Mouse (Mus musculus) kidney, postnatal 4 days (tissue): ENCODE results near the gene Hist1h2ab.
A peak's percentile ranks its signal among the peaks of the same experiment; 100 is the strongest.

Experiments used
- DNase-seq, 2 experiments: peaks; one replicate each; pipeline ENCODE4 v3.0.0; 2021; ENCODE audit warnings: mixed read lengths in 2 of 2

Gene Hist1h2ab

DNA sequence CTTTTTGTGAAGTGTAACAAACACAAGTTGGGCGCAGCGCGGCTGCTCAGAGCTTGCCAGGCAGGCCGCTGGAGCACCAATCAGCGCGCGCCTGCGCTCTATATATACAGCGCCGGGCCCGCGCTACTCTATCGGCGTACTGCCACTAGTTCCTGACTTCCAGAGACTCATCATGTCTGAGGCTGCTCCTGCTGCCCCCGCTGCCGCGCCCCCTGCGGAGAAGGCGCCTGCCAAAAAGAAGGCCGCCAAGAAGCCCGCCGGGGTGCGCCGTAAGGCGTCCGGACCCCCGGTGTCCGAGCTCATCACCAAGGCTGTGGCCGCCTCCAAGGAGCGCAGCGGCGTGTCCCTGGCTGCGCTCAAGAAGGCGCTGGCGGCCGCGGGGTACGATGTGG is 12.3 kb upstream of the Hist1h2ab start, which contains the start of gene Hist1h1c:
TSS of gene Hist1h1c (plus strand) at position 132 of the 392 bp plus-strand sequence.
- peak; percentile 91 to 95 for DNase-seq

DNA sequence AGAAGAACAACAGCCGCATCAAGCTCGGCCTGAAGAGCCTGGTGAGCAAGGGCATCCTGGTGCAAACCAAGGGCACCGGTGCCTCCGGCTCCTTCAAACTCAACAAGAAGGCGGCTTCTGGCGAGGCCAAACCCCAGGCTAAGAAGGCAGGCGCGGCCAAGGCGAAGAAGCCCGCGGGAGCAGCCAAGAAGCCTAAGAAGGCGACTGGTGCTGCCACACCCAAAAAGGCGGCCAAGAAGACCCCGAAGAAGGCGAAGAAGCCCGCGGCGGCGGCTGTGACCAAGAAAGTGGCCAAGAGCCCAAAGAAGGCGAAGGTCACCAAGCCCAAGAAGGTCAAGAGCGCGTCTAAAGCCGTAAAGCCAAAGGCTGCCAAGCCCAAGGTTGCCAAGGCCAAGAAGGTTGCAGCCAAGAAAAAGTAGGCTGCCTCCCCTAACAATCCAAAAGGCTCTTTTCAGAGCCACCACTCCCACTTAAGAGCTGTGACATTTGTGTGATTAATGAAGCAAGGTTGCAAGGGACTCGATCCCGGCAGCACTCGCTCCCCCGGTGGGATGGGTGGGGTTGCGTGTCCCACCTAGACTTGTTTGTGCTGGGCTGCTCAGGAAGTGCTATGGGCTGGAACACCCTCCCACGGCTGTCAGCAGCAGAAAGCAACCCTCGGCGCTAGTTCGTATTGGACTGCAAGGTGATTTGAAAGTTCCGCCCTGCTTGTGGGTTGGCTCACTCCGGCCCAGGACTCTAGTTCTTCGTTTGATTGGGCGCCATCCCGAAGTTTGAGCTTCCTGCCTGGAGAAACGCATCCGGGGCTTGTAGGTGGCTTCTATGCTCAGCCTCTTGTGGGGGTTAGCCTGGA is 11.6 kb upstream of the Hist1h2ab start:
- DNase-seq = peak; percentile 91 to 94

DNA sequence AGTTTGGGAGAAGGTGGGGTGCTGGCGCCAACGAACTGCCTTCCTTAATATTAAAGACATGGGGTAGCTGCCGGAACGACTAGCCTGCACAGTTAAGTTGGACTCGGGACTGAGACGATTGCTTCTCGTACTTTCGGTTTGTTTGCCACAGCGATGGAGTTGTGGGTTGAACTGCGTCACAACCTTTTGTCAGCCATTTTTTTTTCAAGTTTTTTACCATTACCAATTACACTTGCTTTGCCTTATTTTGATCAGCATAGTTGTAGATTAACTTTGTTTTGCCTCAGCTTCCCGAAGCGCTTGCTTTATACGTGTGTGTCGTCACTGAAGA is 11.0 kb upstream of the Hist1h2ab start:
- no peak for DNase-seq

DNA sequence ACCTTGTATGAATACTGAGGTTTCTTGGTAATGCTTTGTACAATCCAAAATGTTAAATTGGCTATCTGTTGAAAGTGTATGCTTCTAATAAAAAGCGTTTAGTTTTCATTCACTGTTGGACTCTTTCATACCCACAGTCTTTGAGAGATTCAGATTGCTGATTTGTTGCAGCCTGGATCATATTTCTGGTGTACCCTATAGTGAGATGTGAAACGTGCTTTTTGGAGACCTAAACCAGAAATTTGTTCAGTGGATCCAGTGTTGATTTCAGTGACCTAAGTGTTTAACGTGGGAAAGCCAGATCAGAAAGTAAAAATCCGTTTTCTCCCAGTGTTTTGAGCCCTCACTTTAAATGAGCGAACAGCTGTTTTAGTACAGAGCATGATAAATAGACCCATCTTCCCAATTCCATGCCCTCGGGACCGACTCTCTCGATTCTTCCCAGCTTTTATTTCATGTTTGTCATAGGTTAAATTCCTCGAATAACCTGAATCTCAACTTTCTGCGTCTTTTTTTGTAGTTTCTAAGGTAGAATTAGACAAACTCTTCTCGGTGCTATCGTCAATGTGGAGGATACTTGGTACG is 10.6 kb upstream of the Hist1h2ab start:
- DNase-seq = no peak

DNA sequence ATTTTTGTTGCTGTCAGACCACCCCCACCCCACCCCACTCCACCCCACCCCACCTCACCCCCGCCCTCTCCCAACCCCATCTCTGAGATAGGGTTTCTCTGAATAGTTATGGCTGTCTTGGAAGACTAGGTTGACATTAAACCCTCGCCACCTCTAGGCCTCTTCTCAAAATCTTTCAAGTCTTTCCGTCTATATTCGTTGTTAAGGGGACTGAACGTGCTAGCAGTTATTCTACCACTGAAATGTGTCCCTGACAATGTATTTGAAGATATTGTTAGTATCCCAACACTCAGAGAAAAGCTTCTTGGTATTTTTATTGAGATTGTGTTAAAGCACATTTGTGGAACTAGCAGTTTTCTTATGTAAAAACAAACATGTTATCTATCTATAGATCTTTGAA is 10.0 kb upstream of the Hist1h2ab start:
- no peak for DNase-seq

DNA sequence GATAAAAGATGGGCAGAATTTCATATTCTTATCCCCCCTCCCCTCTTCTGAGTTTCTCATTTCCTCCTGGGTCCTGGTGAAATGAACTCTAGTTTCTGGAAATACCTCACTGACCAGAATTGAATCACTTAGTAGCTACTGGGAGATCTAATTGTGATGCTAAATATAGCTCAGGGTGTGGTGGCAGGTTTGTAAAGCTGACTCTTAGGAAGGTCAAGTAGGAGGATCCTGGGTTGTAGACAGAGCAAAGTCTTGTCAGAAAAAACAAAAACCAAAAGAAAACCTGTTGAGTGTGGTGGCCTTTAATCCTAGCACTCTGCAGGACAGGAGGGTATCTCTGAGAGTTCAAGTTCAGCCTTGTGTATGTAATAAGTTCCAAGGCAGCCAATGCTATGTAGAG is 8.9 kb upstream of the Hist1h2ab start:
- no peak for DNase-seq

DNA sequence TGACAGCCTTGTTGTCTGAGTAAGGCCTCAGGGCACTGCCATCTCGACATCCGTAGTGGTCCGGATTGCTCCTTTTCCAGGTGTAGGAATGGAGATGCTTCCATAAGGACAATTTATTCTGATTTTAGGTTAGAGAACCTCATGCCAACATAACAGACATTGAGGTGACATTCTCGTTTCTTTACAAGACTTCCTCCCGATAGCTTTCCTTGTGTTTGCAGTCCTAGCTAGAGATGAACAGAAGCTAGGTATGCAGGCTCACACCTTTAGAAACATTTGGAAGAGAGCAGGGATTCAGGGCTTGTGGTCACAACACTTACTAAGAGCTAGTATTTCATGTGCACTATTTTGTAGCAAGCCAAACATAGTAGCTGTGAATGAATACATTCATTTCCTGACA is 7.7 kb upstream of the Hist1h2ab start:
- no peak for DNase-seq

DNA sequence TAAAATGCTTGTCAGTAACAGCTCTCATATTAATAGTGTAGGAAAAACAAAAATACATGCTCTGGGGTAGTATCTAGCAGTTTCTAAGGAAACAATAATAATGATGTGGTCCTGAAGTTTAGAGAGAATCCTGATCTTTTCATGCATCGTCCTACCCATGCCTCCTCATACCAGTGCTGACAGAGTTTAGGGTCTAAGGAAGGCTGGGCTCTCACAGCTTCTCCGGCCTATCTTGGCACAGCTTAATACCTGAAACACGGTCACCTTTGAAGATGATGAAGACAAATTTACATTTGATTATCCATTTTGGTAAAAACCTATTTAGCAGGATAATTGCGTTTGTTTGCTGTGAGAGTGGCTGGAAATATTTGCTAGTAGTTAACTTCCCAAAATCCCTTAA is 7.0 kb upstream of the Hist1h2ab start:
- DNase-seq = no peak

DNA sequence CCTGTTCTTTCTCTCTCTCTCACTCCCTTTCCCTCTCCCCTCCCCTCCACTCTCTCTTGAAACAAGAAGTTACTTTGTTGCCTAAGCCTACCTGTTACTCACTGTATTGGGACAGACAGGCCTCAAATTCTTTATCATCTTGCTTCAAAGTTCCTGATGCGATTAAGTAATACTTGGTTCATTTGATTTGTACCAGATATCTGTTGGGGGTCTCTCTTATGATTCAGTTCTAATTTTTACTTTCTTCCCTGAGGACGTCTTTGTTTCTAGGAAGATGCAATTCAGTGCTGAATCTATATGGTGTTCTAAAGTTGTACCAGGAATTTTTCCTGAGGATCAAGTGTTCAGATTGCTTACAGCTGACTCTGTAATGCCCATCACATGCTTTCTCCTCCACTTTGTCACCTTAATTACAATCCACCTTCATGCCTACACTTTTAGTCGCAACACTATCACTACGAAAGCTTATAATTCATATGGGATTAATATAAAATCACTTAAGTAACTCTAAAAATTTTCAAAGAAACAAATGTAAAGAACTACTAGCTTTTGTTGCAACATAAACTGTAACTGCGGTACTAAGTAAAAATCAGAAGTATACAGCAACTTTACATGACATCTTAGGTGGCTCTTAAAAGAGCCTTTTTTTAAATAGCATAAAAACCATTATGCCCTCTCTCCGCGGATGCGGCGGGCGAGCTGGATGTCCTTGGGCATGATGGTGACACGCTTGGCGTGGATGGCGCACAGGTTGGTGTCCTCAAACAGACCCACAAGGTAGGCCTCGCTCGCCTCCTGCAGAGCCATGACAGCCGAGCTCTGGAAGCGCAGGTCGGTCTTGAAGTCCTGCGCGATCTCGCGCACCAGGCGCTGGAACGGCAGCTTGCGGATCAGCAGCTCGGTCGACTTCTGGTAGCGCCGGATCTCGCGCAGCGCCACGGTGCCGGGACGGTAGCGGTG is 6.2 kb upstream of the Hist1h2ab start:
- DNase-seq = no peak

DNA sequence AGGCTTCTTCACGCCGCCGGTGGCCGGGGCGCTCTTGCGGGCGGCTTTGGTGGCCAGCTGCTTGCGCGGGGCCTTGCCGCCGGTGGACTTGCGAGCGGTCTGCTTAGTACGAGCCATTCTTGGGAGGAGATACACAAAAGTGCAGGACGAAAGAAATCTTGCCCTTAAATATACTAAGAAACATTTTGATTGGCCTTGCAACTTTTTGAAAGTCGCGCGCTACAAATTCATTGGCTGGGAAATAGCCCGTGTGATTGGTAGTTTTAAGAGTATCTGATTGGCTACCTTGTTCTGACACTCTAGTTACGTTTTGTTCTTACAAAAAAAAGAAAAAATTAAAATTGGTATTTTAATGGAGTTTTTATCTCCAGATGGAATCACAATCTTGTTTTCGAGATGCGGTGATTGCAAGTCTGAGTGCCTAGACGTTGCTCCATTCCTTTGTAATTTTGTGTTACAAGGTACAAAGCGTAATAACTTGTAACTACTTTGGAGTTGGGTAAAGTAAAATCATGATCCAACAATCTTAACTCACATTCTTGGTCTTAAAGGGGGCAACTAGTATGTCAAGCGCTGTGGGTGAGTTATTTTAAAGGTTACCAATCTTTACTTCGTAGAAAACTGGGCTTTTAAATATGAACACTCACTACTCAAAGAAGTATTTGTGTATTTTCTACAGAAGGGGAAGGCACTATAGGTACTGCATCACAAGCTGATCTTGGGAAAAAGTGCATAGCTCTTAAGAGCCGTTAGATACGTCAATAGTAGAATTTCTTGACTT is 5.4 kb upstream of the Hist1h2ab start, which contains the start of gene Hist1h3c:
TSS of gene Hist1h3c (minus strand) at position 222 of the 781 bp plus-strand sequence.
- DNase-seq = peak; percentile 88 to 91

DNA sequence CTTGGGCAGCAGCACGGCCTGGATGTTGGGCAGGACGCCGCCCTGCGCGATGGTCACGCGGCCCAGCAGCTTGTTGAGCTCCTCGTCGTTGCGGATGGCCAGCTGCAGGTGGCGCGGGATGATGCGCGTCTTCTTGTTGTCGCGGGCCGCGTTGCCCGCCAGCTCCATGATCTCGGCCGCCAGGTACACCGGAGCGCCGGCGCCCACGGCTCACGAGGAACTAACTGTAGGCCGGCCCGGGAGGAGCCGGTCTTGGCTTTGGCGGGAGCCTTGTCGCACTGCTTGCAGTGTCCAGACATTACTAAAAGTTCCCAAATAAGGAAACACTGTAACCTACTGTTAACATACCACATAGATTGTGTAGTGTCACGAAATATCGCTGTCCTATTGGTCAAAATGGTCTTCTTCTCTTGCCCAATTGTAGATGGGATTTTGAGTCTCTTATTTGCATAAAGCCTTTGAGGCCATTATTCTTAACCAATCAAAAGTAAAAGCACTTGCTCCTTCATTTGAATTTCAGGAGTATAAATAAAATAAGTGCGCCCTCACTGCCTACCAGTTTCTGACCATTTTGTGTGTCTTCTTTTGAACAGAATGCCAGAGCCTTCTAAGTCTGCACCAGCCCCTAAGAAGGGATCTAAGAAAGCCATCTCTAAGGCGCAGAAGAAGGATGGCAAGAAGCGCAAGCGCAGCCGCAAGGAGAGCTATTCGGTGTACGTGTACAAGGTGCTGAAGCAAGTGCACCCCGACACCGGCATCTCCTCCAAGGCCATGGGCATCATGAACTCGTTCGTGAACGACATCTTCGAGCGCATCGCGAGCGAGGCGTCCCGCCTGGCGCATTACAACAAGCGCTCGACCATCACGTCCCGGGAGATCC is 4.5 kb upstream of the Hist1h2ab start, which contains the start of gene Hist1h2bb:
TSS of gene Hist1h2bb (plus strand) at position 534 of the 880 bp plus-strand sequence.
- DNase-seq = peak; percentile 66 to 81

DNA sequence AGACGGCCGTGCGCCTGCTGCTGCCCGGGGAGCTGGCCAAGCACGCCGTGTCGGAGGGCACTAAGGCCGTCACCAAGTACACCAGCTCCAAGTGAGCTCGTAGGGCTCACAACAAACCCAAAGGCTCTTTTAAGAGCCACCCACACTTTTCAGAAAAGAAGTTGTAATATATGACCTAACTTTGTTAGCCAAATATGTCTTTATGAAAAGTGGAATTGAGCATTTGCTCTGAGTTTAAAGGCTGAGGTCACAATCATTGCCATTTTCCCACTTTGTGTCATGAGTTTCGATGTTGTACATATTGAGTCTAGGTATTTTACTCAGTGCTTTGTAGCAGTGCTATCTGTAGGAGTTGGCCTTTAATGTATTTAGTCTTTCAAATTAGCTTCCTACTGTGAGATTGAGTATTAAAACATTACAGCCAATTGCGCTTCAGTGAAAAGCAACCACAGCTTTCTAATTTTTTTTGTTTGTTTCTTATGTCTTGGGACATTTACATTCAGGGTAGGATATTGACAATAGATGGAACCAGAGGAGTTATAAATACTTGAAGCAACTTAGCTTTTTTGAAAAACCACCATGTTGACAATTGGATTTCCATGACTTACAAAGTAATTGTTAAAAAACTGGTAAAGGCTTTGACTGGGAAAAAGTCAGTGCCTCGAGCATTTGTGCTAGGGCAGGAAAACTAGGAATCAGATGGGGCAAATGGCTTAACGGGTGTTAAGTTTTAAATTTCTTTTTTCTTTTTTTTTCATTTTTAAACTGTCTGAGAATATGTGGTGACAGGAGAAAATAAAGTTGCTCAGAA is 3.6 kb upstream of the Hist1h2ab start:
- DNase-seq = no peak

DNA sequence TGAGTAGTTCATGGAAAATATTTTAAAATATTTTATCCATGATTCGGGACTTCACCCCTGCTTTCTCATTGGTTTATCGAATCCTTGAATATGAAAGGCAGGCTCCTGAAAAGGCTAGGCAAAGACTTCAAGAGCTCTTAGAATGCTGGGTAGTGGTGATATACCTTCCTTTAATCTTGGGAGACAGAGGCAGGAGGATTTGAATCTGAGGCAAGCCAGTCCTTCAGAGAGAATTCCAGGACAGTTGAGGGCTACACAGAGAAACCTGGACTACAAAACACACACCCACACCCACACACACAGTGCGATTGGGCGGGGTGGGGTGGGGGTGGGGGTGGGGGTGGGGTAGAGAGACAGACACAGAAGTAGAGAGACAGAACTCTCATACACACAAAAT is 3.0 kb upstream of the Hist1h2ab start:
- DNase-seq = no peak

DNA sequence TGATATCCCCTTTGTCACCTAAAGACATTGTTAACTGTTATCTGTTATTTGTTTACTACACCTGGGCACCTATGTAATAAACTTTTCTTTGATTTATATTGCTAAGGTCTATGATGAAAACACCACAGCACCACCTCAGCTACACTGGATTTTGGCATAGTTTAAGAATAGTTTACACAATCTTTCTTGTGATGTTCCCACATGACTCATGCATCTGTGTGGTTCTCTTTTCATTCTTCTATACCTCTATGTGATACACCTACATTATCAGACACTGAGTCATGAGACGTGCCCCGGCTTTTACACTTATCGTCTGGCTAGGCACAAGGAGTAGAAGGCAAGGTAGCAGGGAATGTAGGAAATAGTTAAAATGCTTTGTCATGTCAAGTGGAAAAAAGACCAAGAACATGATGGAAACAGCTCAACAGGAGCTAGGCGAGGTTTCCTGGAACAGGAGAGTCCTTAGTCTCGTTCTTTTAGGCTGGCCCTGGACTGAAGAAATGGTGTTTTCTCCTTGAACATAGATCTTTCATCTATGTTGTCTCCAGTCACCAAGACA is 1.3 kb upstream of the Hist1h2ab start:
- DNase-seq = no peak

DNA sequence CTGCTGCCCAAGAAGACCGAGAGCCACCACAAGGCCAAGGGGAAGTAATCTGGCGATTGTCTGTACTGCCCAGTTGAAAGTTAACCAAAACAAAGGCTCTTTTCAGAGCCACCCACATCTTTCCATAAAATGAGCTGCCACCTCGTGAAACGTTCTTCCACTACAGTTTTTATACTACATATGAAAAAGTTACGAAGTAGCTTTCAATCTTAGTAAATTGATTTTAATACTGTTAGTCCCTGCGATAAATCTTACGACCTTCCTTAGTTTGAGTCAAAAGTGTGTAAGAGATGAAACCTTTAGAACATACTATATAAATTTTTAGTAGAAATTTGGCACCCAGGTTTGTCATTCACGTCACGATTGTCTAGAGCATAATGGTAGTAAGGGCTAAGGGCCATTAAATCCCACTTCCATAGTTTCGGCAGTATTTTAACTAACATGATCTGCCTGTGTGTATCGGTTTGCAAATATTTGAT is 591 bp downstream of the Hist1h2ab start:
- DNase-seq = no peak

DNA sequence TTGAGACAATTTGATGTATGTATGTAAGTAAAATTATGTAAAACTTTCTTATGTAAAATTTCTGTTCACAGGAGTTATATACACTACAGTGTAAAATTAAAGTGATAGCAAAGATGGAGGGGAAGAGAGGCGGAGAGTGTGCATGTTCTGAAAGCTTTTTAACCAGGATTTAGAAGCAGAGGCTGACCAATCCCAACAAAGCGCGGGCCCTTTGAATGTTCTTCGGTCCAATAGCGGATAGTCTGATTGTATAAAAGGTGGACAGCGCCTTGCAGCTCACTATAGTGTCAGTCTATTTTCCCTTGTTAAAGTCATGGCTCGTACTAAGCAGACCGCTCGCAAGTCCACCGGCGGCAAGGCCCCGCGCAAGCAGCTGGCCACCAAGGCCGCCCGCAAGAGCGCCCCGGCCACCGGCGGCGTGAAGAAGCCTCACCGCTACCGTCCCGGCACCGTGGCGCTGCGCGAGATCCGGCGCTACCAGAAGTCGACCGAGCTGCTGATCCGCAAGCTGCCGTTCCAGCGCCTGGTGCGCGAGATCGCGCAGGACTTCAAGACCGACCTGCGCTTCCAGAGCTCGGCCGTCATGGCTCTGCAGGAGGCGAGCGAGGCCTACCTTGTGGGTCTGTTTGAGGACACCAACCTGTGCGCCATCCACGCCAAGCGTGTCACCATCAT is 1.3 kb downstream of the Hist1h2ab start, which contains the start of gene Hist1h3b:
TSS of gene Hist1h3b (plus strand) at position 201 of the 675 bp plus-strand sequence.
- peak; percentile 96 for DNase-seq

DNA sequence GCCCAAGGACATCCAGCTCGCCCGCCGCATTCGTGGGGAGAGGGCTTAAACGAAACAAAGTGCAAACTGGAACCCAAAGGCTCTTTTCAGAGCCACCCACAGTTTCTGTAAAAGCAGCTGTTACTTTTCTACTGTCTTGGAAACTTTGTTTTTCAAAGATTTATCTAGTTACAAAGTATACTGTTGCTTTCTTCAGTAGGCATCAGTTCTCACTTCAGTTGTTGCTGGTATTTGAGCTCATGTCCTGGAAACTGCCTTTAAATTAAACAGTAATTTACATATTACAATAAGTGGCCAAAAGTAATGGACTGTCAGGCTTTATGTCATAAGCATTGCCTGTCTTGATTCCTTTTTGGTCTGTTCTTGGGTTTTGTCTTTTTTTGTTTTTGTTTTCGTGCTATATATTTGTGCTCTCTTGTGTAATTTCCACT is 1.8 kb downstream of the Hist1h2ab start:
- no peak for DNase-seq

DNA sequence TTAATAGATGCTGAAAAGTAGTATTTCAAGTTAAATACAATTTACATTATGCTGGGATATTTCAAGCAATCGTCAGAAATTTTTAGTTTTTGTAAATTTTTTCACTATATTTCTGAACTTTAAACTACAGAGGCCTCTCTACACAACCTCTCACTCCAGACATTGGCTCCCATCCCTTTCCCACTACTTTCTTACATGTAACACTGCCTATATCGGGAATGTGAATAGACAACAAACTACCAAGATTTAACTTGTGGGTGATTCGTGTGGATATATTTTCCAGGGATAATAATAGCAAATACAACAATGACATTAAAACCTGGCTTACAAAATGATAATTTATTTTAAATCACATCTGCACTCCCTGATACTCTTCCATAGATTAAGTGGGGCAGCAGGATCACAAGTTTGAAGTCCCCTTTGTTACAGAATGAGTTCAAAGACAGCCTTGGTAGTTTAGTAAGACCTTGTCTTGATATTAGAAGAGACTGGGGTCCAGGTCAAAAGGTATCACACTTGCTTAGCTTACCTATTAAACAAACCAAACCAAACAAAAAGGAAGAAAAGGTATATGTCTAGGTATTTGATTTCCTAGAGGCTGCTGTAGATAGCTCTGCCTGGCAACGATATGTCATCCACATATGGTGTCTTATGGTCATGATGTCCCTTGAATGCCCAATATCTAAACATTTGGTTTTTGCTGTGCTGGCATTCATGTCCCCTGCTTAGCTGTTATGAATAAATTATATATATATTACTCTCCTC is 2.6 kb downstream of the Hist1h2ab start:
- DNase-seq = no peak
